Mouse (Mus musculus): Measurements from ENCODE around the gene 4930453N24Rik. TPM values are rescaled to one million over a fixed set of nuclear protein-coding genes. Genes with fewer than 3 reads are reported as not detected.

Gene 4930453N24Rik
- polyA plus RNA-seq (2015; fragmentation: Nextera tagmentation; extraction: Ambion mirVana), result 18.6 TPM in 2 replicates

DNA sequence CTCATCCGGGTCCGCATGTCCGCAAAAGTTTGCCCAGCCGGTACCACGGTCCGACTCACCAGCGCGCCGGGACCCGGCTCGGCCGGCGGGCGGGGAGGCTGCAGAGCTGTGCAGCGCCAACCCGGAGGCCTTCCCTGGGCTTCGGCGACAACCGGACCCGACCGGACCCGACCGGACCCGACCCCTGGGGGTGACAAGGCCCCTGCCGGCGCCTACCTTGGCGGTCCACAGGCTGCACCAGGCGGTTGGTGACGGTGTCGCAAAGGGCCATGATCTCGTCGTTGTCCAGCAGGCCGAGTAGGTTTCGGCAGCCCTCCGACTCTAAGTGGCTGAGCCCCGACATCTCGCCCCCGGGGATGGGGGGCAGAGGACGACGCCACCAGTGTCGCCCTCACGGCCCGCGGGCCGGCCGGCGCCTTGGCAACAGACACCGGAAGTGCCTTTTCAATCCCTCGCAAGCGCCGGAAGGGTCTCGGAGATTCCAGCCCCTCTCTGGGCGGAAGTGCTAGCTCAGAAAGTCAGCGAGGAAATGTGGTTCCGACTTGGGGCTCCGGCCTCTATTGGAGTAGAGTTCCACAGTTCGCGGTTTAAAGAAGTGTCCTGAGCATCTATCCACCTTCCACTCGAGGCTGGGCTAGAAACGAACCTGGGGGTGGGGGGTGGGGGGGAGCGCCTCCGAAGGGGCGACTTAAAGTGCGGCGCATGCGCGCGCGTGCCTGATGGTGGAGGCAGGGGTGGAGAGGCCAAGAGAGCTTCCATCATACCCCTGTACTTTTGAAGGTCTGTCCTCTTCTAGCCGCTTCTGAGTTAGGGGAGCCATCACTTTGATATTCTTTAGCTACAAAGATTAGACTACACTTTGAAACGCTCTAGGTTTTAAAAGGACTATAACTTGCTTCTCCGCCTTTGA, at the start of gene 4930453N24Rik:
TSS of gene 4930453N24Rik (minus strand) at position 641 of the 910 bp plus-strand sequence.
- Histone ChIP-seq H3K4me2 (ENCODE audit: low read length) (peak within 1 kb of the TSS; percentile 65), H3K9ac (ENCODE audit: low read depth, low read length) (peak within 1 kb of the TSS; percentile 89), H3K9me3 (replicated peaks; ENCODE audit: control insufficient read depth, low read length, poor library complexity, severe bottlenecking) (no peaks in the 10 kb centered on the region), H3K4me1 (ENCODE audit: control insufficient read depth, insufficient read depth, low read length) (peaks cover 18% of the 10 kb centered on the region), H3K27ac (ENCODE audit: low read length) (peak within 1 kb of the TSS; percentile 88), H3K4me3 (ENCODE audit: low read depth, low read length) (peak within 1 kb of the TSS; percentile 94), H3K27me3 (ENCODE audit: control insufficient read depth, insufficient read depth, low read depth, low read length) (no peaks in the 10 kb centered on the region; the same call in 1 of the 2 replicates), H3K36me3 (ENCODE audit: control insufficient read depth, insufficient read depth, low read length) (0 out of 2 replicates have a peak, but pooled peaks cover 3% of the 10 kb centered on the region)
- 2% methylated on average over 72 of the region's 72 CpGs for WGBS
- peak; percentile 97 for ATAC-seq

- Histone ChIP-seq H3K27ac (ENCODE audit: low read length) (no peak overlapping the region), H3K9ac (ENCODE audit: low read depth, low read length) (no peak overlapping the region), H3K4me2 (ENCODE audit: low read length) (no peak overlapping the region), H3K4me1 (ENCODE audit: control insufficient read depth, insufficient read depth, low read length) (no peaks in the 10 kb centered on the region), H3K36me3 (ENCODE audit: control insufficient read depth, insufficient read depth, low read length) (peaks cover 3% of the 10 kb centered on the region; the same call in 1 of the 2 replicates), H3K4me3 (ENCODE audit: low read depth, low read length) (no peak overlapping the region), H3K9me3 (replicated peaks; ENCODE audit: control insufficient read depth, low read length, poor library complexity, severe bottlenecking) (no peaks in the 10 kb centered on the region), H3K27me3 (ENCODE audit: control insufficient read depth, insufficient read depth, low read depth, low read length) (no peaks in the 10 kb centered on the region)
- 95% methylated on average over 3 of the region's 3 CpGs for WGBS
- ATAC-seq, result no peak
Measured at GRCm38 (mm10) chr16:64817094-64817765, 46.3 kb upstream of the 4930453N24Rik start.

DNA sequence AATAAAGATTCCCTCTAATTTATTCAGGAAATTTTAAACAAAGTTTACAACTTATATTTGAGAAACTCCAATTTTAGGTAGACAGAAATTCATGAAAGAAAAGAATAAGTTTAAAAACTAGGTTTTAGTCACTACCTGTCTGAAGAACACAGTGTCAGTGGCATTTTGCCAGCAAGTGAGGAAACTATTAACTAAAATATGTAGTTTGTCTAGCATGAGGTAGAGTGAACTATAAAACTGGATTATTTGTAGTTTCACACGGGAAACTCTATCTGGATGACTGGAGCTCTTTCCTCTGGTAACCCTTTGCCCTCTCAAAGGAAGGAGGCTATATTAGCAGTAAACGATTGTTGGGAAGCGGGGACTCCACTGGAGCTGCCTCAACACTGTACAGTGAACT, 32.1 kb upstream of the 4930453N24Rik start:
- Histone ChIP-seq H3K4me2 (ENCODE audit: low read length) (no peak overlapping the region), H3K4me1 (ENCODE audit: control insufficient read depth, insufficient read depth, low read length) (no peaks in the 10 kb centered on the region), H3K27ac (ENCODE audit: low read length) (no peak overlapping the region), H3K9ac (ENCODE audit: low read depth, low read length) (no peak overlapping the region), H3K9me3 (replicated peaks; ENCODE audit: control insufficient read depth, low read length, poor library complexity, severe bottlenecking) (0 out of 2 replicates have a peak, but pooled peaks cover 3% of the 10 kb centered on the region), H3K27me3 (ENCODE audit: control insufficient read depth, insufficient read depth, low read depth, low read length) (no peaks in the 10 kb centered on the region), H3K36me3 (ENCODE audit: control insufficient read depth, insufficient read depth, low read length) (peaks cover 6% of the 10 kb centered on the region), H3K4me3 (ENCODE audit: low read depth, low read length) (no peak overlapping the region)
- 87% methylated on average over 3 of the region's 3 CpGs for WGBS
- ATAC-seq, result no peak

GRCm38 (mm10) chr16:64801638-64802037, 30.7 kb upstream of the 4930453N24Rik start:
- Histone ChIP-seq H3K4me3 (ENCODE audit: low read depth, low read length) (no peak overlapping the region), H3K27me3 (ENCODE audit: control insufficient read depth, insufficient read depth, low read depth, low read length) (no peaks in the 10 kb centered on the region), H3K9ac (ENCODE audit: low read depth, low read length) (no peak overlapping the region), H3K9me3 (replicated peaks; ENCODE audit: control insufficient read depth, low read length, poor library complexity, severe bottlenecking) (0 out of 2 replicates have a peak, but pooled peaks cover 3% of the 10 kb centered on the region), H3K27ac (ENCODE audit: low read length) (no peak overlapping the region), H3K4me2 (ENCODE audit: low read length) (no peak overlapping the region), H3K36me3 (ENCODE audit: control insufficient read depth, insufficient read depth, low read length) (peaks cover 6% of the 10 kb centered on the region), H3K4me1 (ENCODE audit: control insufficient read depth, insufficient read depth, low read length) (no peaks in the 10 kb centered on the region)
- no peak for ATAC-seq

DNA sequence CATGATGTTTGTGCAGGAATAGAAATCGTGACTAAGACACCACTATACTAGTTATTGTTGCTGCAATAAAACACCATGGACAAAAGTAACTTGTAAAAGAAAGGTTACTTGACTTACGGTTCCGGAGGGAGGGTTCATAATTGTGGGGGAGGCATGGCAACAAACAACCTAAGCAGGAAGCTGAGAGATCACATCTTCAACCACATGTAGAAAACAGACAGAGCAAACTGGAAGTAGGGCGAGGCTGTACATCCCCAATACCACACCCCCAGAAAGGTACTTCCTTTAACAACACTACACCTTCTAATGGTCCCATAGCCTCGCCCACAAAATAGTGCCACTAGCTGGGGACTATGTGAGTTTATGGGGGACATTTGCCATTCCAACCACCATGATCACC, 29.4 kb upstream of the 4930453N24Rik start:
- peaks cover 4% of the 10 kb centered on the region for H3K36me3 ChIP-seq (ENCODE audit: control insufficient read depth, insufficient read depth, low read length)

DNA sequence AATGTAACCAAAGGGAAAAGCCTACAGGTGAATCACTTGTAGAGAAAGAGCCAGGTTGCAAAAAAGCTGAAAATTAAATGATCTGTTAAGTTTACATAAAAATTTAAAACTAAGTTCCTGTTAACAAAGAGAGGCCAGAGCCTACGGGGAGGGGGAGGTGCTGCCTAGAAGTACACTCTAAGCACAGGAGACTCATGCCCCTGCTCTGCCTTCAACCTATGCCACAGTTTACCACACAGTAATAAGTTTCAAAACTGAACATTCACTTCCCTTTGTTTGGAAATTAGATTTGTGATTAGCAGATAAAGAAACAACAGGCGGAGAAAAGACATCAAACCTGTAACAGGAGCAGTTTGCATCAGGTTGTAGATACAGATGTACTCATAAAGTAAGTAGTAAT, 23.8 kb upstream of the 4930453N24Rik start:
- no peak for ATAC-seq
- no peak overlapping the region for H3K27ac ChIP-seq (ENCODE audit: low read length)
- H3K9ac ChIP-seq (ENCODE audit: low read depth, low read length), result no peak overlapping the region
- no peak overlapping the region for H3K4me2 ChIP-seq (ENCODE audit: low read length)
- H3K4me3 ChIP-seq (ENCODE audit: low read depth, low read length), result no peak overlapping the region
- 85% methylated on average over 2 of the region's 2 CpGs for WGBS
- H3K9me3 ChIP-seq (replicated peaks; ENCODE audit: control insufficient read depth, low read length, poor library complexity, severe bottlenecking), result no peaks in the 10 kb centered on the region
- no peaks in the 10 kb centered on the region for H3K27me3 ChIP-seq (ENCODE audit: control insufficient read depth, insufficient read depth, low read depth, low read length)
- no peaks in the 10 kb centered on the region for H3K36me3 ChIP-seq (ENCODE audit: control insufficient read depth, insufficient read depth, low read length)
- no peaks in the 10 kb centered on the region for H3K4me1 ChIP-seq (ENCODE audit: control insufficient read depth, insufficient read depth, low read length)

More for the DNA sequence above, 29.4 kb upstream of the 4930453N24Rik start:
- Histone ChIP-seq H3K9me3 (replicated peaks; ENCODE audit: control insufficient read depth, low read length, poor library complexity, severe bottlenecking) (0 out of 2 replicates have a peak, but pooled peaks cover 3% of the 10 kb centered on the region), H3K27me3 (ENCODE audit: control insufficient read depth, insufficient read depth, low read depth, low read length) (no peaks in the 10 kb centered on the region), H3K4me2 (ENCODE audit: low read length) (no peak overlapping the region), H3K4me3 (ENCODE audit: low read depth, low read length) (no peak overlapping the region), H3K9ac (ENCODE audit: low read depth, low read length) (no peak overlapping the region), H3K27ac (ENCODE audit: low read length) (no peak overlapping the region), H3K4me1 (ENCODE audit: control insufficient read depth, insufficient read depth, low read length) (no peaks in the 10 kb centered on the region)
- ATAC-seq, result no peak
- 97% methylated on average over 5 of the region's 5 CpGs for WGBS

GRCm38 (mm10) chr16:64789706-64790105, 18.7 kb upstream of the 4930453N24Rik start:
- no peak overlapping the region for H3K27ac ChIP-seq (ENCODE audit: low read length)
- ATAC-seq, result no peak
- H3K9ac ChIP-seq (ENCODE audit: low read depth, low read length), result no peak overlapping the region
- H3K9me3 ChIP-seq (replicated peaks; ENCODE audit: control insufficient read depth, low read length, poor library complexity, severe bottlenecking), result no peaks in the 10 kb centered on the region
- 96% methylated on average over 3 of the region's 3 CpGs for WGBS
- no peak overlapping the region for H3K4me2 ChIP-seq (ENCODE audit: low read length)
- peaks cover 5% of the 10 kb centered on the region; the same call in 1 of the 2 replicates for H3K36me3 ChIP-seq (ENCODE audit: control insufficient read depth, insufficient read depth, low read length)
- H3K27me3 ChIP-seq (ENCODE audit: control insufficient read depth, insufficient read depth, low read depth, low read length), result no peaks in the 10 kb centered on the region
- no peak overlapping the region for H3K4me3 ChIP-seq (ENCODE audit: low read depth, low read length)
- no peaks in the 10 kb centered on the region for H3K4me1 ChIP-seq (ENCODE audit: control insufficient read depth, insufficient read depth, low read length)

DNA sequence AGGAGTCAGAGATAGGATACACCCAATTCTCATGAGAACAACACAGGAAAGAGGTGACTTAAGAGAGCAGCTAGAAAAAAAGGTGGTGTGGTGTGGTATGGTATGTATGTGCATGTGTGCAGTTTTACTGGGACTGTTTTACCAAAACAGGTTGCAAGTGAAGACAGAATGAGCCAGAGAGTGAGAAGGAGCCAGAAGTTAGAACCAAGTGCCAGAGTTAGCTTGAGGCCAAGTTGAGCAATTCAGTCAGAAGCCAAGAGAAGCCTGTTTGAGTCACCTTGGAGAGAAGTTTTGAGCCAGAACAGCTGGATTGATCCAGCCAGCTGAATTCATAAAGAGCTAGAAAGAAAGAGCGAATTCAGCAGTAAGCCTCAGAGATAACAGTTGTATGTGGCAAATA, 4.6 kb upstream of the 4930453N24Rik start:
- no peaks in the 10 kb centered on the region for H3K9me3 ChIP-seq (replicated peaks; ENCODE audit: control insufficient read depth, low read length, poor library complexity, severe bottlenecking)
- WGBS, result 68% methylated on average over 1 of the region's 1 CpGs
- H3K27ac ChIP-seq (ENCODE audit: low read length), result no peak overlapping the region
- 0 out of 2 replicates have a peak, but pooled peaks cover 3% of the 10 kb centered on the region for H3K36me3 ChIP-seq (ENCODE audit: control insufficient read depth, insufficient read depth, low read length)
- no peak overlapping the region for H3K4me3 ChIP-seq (ENCODE audit: low read depth, low read length)
- no peak overlapping the region for H3K4me2 ChIP-seq (ENCODE audit: low read length)
- H3K9ac ChIP-seq (ENCODE audit: low read depth, low read length), result no peak overlapping the region
- no peak for ATAC-seq
- H3K4me1 ChIP-seq (ENCODE audit: control insufficient read depth, insufficient read depth, low read length), result peaks cover 2% of the 10 kb centered on the region; the same call in 1 of the 2 replicates
- no peaks in the 10 kb centered on the region; the same call in 1 of the 2 replicates for H3K27me3 ChIP-seq (ENCODE audit: control insufficient read depth, insufficient read depth, low read depth, low read length)

Data from midbrain, embryonic 16.5 days (tissue).